Comparison of ENCODE assay signal across 8 mouse cellular contexts in genomic region chr9:16028394-16028911, GRCm38 (mm10).
DNase-seq lines count a peak whose midpoint lies in the region; ATAC-seq and TF ChIP-seq lines count a peak whose summit lies in the region.
"Had no signal": no experiment of that assay in that cellular context is flagged by ENCODE, and none has a peak within 500 bp of the region (broad histone marks: within the 10 kb centered on the region; RNA-seq: fewer than 3 reads in every experiment).

No protein-coding gene starts in this region.

- no peaks in the 10 kb centered on the region for H3K36me3 ChIP-seq in kidney, adult 2 months (ENCODE audit: control insufficient read depth, insufficient read depth, low read length)
- no peaks in the 10 kb centered on the region for H3K36me3 ChIP-seq in intestine, embryonic 15.5 days

- no peaks in the 10 kb centered on the region for H3K27me3 ChIP-seq in kidney, adult 2 months (replicated peaks; ENCODE audit: control insufficient read depth, insufficient read depth, low read length)
- H3K27me3 ChIP-seq in intestine, embryonic 15.5 days (replicated peaks): no peaks in the 10 kb centered on the region

- DNase-seq in kidney, postnatal 10 days: peak; percentile 13
- no peak for DNase-seq in kidney, adult 2 months
- peak; percentile 1 for DNase-seq in gastrocnemius, adult 18-20 months (ENCODE audit: low spot score)
- peak; percentile 39 to 43 for DNase-seq in layer of hippocampus, adult 8-10 months (ENCODE audit: low spot score in 2 of 2)
- peak; percentile 56 to 57 for DNase-seq in right cerebral cortex, postnatal 10 days (ENCODE audit: low spot score in 2 of 2)
- no peak for DNase-seq in adrenal gland, postnatal 4 days (ENCODE audit: low spot score in 2 of 2)
- DNase-seq: lung, embryonic 14.5 days had no signal

- no peak overlapping the region for H3K4me2 ChIP-seq in intestine, embryonic 15.5 days (replicated peaks)
- H3K4me2 ChIP-seq: lung, embryonic 14.5 days had no signal

- H3K9me3 ChIP-seq in intestine, embryonic 15.5 days: no peaks in the 10 kb centered on the region

- WGBS in kidney, adult 2 months: 27% methylated on average over 4 of the region's 4 CpGs
- WGBS in intestine, embryonic 15.5 days: 53% methylated on average over 4 of the region's 4 CpGs

- H3K9ac ChIP-seq in intestine, embryonic 15.5 days: no peak overlapping the region
- H3K9ac ChIP-seq: lung, embryonic 14.5 days had no signal

- no peaks in the 10 kb centered on the region for H3K4me1 ChIP-seq in kidney, adult 2 months (ENCODE audit: control insufficient read depth, insufficient read depth, low read length)
- H3K4me1 ChIP-seq in intestine, embryonic 15.5 days (replicated peaks): 0 out of 2 replicates have a peak, but pooled peaks cover 2% of the 10 kb centered on the region

- TF ChIP-seq CTCF in kidney, adult 2 months (conservative IDR thresholded peaks at IDR 0.05; ENCODE audit: insufficient read depth, insufficient read length, low read depth, low read length): no peak

- no peak for TF ChIP-seq POLR2A in kidney, adult 2 months (IDR thresholded peaks at IDR 0.05; ENCODE audit: low read depth, low read length)

- no peak overlapping the region for H3K27ac ChIP-seq in kidney, adult 2 months (ENCODE audit: insufficient read depth, low read depth, low read length)
- no peak overlapping the region for H3K27ac ChIP-seq in intestine, embryonic 15.5 days

- ATAC-seq in intestine, embryonic 15.5 days: no peak

- H3K4me3 ChIP-seq in kidney, adult 2 months (ENCODE audit: insufficient read depth, low read depth, low read length): no peak overlapping the region
- no peak overlapping the region for H3K4me3 ChIP-seq in intestine, embryonic 15.5 days (replicated peaks)

Comparison
In these comparisons a context has a peak if more than half of its experiments do, and no peak if none do; other contexts are left out.
1. DNase-seq: peak in kidney, postnatal 10 days (single experiment), gastrocnemius, adult 18-20 months (single experiment), layer of hippocampus, adult 8-10 months (2 of 2) and right cerebral cortex, postnatal 10 days (2 of 2); none in kidney, adult 2 months (single experiment) and adrenal gland, postnatal 4 days (0 of 2).